Mouse (Mus musculus): ENCODE results near the gene Echdc3. TPM values are rescaled to one million over a fixed set of nuclear protein-coding genes. Genes with fewer than 3 reads are reported as not detected.
A peak's percentile ranks its signal among the peaks of the same experiment; 100 is the strongest.

Gene Echdc3
- total RNA-seq, 2 experiments from 2014 or later, result 30.8 to 32.2 TPM

GRCm38 (mm10) chr2:6226361-6227058, 13.7 kb upstream of the Echdc3 start:
- no peak for DNase-seq

- peak; percentile 71 to 93 for DNase-seq
These were observed 7.4 kb upstream of the Echdc3 start for GRCm38 (mm10) chr2:6220141-6220805.

GRCm38 (mm10) chr2:6212327-6212723, 508 bp downstream of the Echdc3 start:
- no peak for DNase-seq

GRCm38 (mm10) chr2:6210840-6211239, 2.0 kb downstream of the Echdc3 start:
- DNase-seq, result no peak

GRCm38 (mm10) chr2:6209746-6210145, 3.1 kb downstream of the Echdc3 start:
- DNase-seq, result no peak

GRCm38 (mm10) chr2:6209116-6209515, 3.7 kb downstream of the Echdc3 start:
- peak in 1 of 2 experiments; percentile 27 for DNase-seq

GRCm38 (mm10) chr2:6207736-6208135, 5.1 kb downstream of the Echdc3 start:
- no peak for DNase-seq

GRCm38 (mm10) chr2:6196363-6196973, 16.4 kb downstream of the Echdc3 start:
- no peak for DNase-seq

GRCm38 (mm10) chr2:6195468-6196239, 17.2 kb downstream of the Echdc3 start:
- DNase-seq, result no peak

- DNase-seq, result no peak
These were observed 18.3 kb downstream of the Echdc3 start for GRCm38 (mm10) chr2:6194497-6194896.

GRCm38 (mm10) chr2:6193591-6193973, 19.3 kb downstream of the Echdc3 start:
- peak in 1 of 2 experiments; percentile 23 for DNase-seq

- DNase-seq, result peak; percentile 61 to 71
These were observed 19.8 kb downstream of the Echdc3 start for GRCm38 (mm10) chr2:6192820-6193590.

- no peak for DNase-seq
These were observed 22.8 kb downstream of the Echdc3 start for GRCm38 (mm10) chr2:6190036-6190435.

- no peak for DNase-seq
These were observed 23.2 kb downstream of the Echdc3 start for GRCm38 (mm10) chr2:6189675-6189998.

- DNase-seq, result no peak
These were observed 23.8 kb downstream of the Echdc3 start for GRCm38 (mm10) chr2:6188891-6189674.

- DNase-seq, result no peak
These were observed 25.4 kb downstream of the Echdc3 start for GRCm38 (mm10) chr2:6187418-6187817.

- no peak for DNase-seq
These were observed 25.9 kb downstream of the Echdc3 start for GRCm38 (mm10) chr2:6186913-6187312.

- DNase-seq, result no peak
These were observed 33.1 kb downstream of the Echdc3 start for GRCm38 (mm10) chr2:6179749-6180117.

GRCm38 (mm10) chr2:6178901-6179748, 33.7 kb downstream of the Echdc3 start:
- no peak for DNase-seq

GRCm38 (mm10) chr2:6173013-6173412, 39.8 kb downstream of the Echdc3 start:
- no peak for DNase-seq
